Mouse (Mus musculus): ENCODE measurements at regions not wholly inside any gene's neighbourhood (a gene's known extent, or its start where the extent isn't known, plus 50 kb on each side); places are given as distances from the start of the nearest gene placed in this dataset.

DNA sequence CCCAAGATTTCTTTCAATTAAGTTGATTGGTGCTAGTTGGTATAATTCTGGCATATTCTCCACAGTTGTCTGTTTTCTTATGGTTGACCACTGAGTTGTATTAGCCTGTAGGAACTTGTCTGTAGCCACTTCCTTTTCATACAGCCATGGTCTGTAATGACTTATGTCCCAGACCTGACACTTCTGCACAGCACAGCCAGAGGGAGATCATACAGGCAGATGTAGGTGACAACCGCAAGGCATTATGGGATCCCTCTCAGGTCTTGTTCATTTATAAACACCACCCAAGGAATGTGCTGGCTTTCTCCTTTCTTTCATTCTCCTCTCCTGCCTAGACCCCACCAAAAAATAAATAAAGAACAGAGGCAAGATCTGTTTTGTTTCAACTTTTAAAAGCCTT lies 899.8 kb downstream of the Kcnma1 start:
- TF ChIP-seq POLR2AphosphoS2 (IDR thresholded peaks at IDR 0.05; ENCODE audit: insufficient read length, low read depth) (no peak), USF1 (IDR thresholded peaks at IDR 0.05; ENCODE audit: low read depth) (no peak), POLR2A (IDR thresholded peaks at IDR 0.05; ENCODE audit: insufficient read length, low read depth) (no peak), MAX (IDR thresholded peaks at IDR 0.05; ENCODE audit: low read depth) (no peak), SRF (IDR thresholded peaks at IDR 0.05; ENCODE audit: control insufficient read depth, insufficient read length, low read depth) (no peak), E2F4 (IDR thresholded peaks at IDR 0.05; ENCODE audit: insufficient read depth) (no peak), MYOG (IDR thresholded peaks at IDR 0.05; ENCODE audit: control insufficient read depth in 1 of 3, insufficient read depth in 1 of 3, insufficient read length in 2 of 3, low read depth in 2 of 3) (no peak), MYOD1 (IDR thresholded peaks at IDR 0.05; ENCODE audit: control insufficient read depth in 1 of 3, insufficient read length in 2 of 3, low read depth in 2 of 3) (no peak), REST (IDR thresholded peaks at IDR 0.05; ENCODE audit: insufficient read depth, insufficient read length) (no peak), CEBPB (IDR thresholded peaks at IDR 0.05; ENCODE audit: insufficient read depth, poor library complexity, severe bottlenecking) (no peak)
